Mouse (Mus musculus) testis, adult 2 months (tissue): Measurements from ENCODE around the gene Socs7.
A peak's percentile ranks its signal among the peaks of the same experiment; 100 is the strongest.

Experiments used
- CTCF ChIP-seq: fragments of 200-500 bp; IDR thresholded peaks from 2 replicates; pipeline ENCODE4 v1.5.1; 2012; ENCODE audit warnings: low read depth, mild to moderate bottlenecking, inconsistent platforms, low read length, moderate library complexity; ENCODE audit not compliant: control insufficient read depth, insufficient read depth, insufficient replicate concordance
- POLR2A ChIP-seq: fragments of 200-500 bp; IDR thresholded peaks from 2 replicates; pipeline ENCODE4 v1.6.1; 2012; ENCODE audit warnings: low read depth, mild to moderate bottlenecking, inconsistent platforms, low read length, moderate library complexity; ENCODE audit not compliant: control insufficient read depth

DNA sequence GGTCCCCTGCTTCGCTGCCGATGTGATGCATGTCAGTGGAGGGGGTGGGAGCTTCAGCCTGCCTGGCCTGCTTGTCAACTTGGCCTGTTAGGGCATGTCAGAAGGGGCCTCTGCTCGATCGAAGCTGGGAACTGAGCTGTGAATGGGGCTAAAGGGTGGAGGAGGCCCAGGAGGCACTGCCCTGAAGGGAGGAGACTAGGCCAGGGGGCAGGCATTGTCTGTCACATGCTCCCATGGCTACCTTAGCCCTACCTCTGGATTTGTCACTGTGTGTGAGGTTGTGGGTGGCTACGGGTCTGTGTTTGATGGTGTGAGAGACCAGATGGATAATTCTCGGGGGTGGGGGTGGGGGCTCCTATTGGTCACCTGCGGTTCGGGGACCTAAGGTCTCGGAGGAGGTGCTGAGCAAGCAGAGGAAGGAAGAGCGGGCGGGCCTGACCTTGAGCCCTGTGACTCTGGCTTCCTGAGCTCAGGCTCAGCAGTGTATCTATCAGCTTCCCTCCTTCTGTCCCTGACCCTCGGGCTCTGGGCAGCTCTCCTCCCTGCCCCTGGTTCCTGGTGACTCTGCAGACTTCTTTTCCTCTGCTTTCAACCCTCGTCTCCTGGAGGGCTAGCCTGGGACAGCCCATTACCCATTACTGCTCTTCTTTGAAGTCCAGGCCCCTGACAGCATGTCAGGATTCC, 73.6 kb downstream of the Socs7 start:
- no peak for TF ChIP-seq CTCF
- TF ChIP-seq POLR2A, result 0 out of 2 replicates have a peak, but pooled peaks have one; percentile 7
